Mouse (Mus musculus): ENCODE measurements at regions not wholly inside any gene's neighbourhood (a gene's known extent, or its start where the extent isn't known, plus 50 kb on each side); places are given as distances from the start of the nearest gene placed in this dataset.
"Not testable (repeated sequence)": the region's sequence is repeated elsewhere in the genome, so short reads cannot be mapped to it uniquely, and the experiment has no call there.

DNA sequence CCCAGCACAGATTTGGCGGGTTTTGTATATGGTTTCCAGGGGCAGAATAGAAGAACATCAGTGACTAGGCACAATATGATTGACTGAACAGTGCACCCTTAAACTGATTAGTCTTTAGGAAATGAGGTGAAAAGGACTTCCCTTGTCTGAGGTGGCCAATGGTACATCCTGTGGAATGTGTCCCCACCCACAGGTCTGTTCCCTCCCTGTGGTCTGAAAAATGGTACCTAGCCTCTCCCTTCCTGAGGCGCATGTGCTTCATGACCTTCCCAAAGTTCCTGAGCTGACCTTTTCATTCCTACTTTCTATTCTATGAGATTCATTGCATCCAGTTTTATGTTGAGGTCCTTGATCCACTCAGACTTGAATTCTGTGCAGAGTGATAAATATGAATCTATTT, 76.0 kb downstream of the Zfp97 start:
- WGBS (ENCODE audit: insufficient replicate concordance), result 73% methylated on average over 2 of the region's 2 CpGs
- ATAC-seq (ENCODE audit: low read depth), result not testable (repeated sequence)

GRCm38 (mm10) chr17:17229069-17229468, 107.9 kb downstream of the Zfp97 start:
- Histone ChIP-seq H3K9me3 (replicated peaks) (no peaks in the 10 kb centered on the region), H3K4me1 (replicated peaks) (no peaks in the 10 kb centered on the region), H3K27ac (no peak overlapping the region), H3K9ac (no peak overlapping the region), H3K4me3 (replicated peaks) (no peak overlapping the region), H3K36me3 (no peaks in the 10 kb centered on the region), H3K27me3 (no peaks in the 10 kb centered on the region), H3K4me2 (no peak overlapping the region)
- DNase-seq (no peak), ATAC-seq (ENCODE audit: low read depth) (no peak)
- WGBS (ENCODE audit: insufficient replicate concordance), result 31% methylated on average over 2 of the region's 2 CpGs

More for the DNA sequence above, 76.0 kb downstream of the Zfp97 start:
- H3K9me3 ChIP-seq (replicated peaks); H3K4me3 ChIP-seq (replicated peaks); H3K4me1 ChIP-seq (replicated peaks); H3K27ac ChIP-seq; H3K9ac ChIP-seq; H3K4me2 ChIP-seq; H3K27me3 ChIP-seq; DNase-seq: not testable (repeated sequence)
- H3K36me3 ChIP-seq, result peaks cover 16% of the 10 kb centered on the region

- H3K4me3 ChIP-seq (replicated peaks), result peak overlapping the region; percentile 68
- not testable (repeated sequence) for H3K4me1 ChIP-seq (replicated peaks); H3K9me3 ChIP-seq (replicated peaks); H3K27me3 ChIP-seq; H3K36me3 ChIP-seq
- WGBS (ENCODE audit: insufficient replicate concordance), result under 1% methylated on average over 22 of the region's 22 CpGs
- DNase-seq (peak; percentile 93), ATAC-seq (ENCODE audit: low read depth) (peak; percentile 99)
- peak overlapping the region; percentile 68 for H3K27ac ChIP-seq
- H3K4me2 ChIP-seq, result peak overlapping the region; percentile 68
- H3K9ac ChIP-seq, result peak overlapping the region; percentile 73
Observed at GRCm38 (mm10) chr17:17234329-17235185, 113.3 kb downstream of the Zfp97 start.

DNA sequence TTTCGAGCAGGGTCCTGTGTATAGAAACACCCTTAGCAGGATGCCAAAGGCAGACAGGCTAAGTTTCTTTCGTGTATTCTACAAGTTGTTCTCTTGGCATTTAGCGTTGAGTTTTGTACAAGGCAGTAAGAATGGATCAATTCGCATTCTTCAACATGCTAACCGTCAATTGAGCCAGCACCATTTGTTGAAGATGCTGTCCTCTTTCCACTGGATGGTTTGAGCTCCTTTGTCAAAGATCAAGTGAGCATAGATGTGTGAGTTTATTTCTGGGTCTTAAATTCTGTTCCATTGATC, 113.9 kb downstream of the Zfp97 start:
- not testable (repeated sequence) for ATAC-seq (ENCODE audit: low read depth); H3K9me3 ChIP-seq (replicated peaks); H3K36me3 ChIP-seq; H3K4me1 ChIP-seq (replicated peaks); H3K27me3 ChIP-seq; DNase-seq
- peak overlapping the region; percentile 68 for H3K4me2 ChIP-seq
- WGBS (ENCODE audit: insufficient replicate concordance), result 0% methylated on average over 5 of the region's 5 CpGs
- H3K27ac ChIP-seq, result peak overlapping the region; percentile 50
- peak overlapping the region; percentile 73 for H3K9ac ChIP-seq
- H3K4me3 ChIP-seq (replicated peaks), result peak overlapping the region; percentile 68
